Mouse (Mus musculus): ENCODE measurements around the gene Myl4. TPM values are rescaled to one million over a fixed set of nuclear protein-coding genes. Genes with fewer than 3 reads are reported as not detected.

The Myl4 gene
- total and polyA plus RNA-seq, 2 experiments from 2014 or later, result 4.0 to 4.6 TPM

- Histone ChIP-seq H3K9ac (replicated peaks; ENCODE audit: low read length, poor library complexity, severe bottlenecking) (no peak overlapping the region), H3K4me1 (ENCODE audit: insufficient read depth, low read length) (no peaks in the 10 kb centered on the region), H3K9me3 (ENCODE audit: low read length) (no peaks in the 10 kb centered on the region), H3K36me3 (ENCODE audit: insufficient read depth, low read length) (no peaks in the 10 kb centered on the region), H3K27me3 (ENCODE audit: insufficient read depth, low read length) (no peaks in the 10 kb centered on the region), H3K27ac (ENCODE audit: low read depth, low read length) (no peak overlapping the region), H3K4me2 (ENCODE audit: low read depth, low read length, poor library complexity, severe bottlenecking) (no peak overlapping the region), H3K4me3 (ENCODE audit: low read depth, low read length) (no peak overlapping the region)
- 46% methylated on average over 4 of the region's 4 CpGs for WGBS
- TF ChIP-seq CTCF (IDR thresholded peaks at IDR 0.05), result no peak
- ATAC-seq (ENCODE audit: low FRiP score), result no peak
- no peak for DNase-seq (ENCODE audit: low spot score)
These were observed 50.2 kb downstream of the Myl4 start for GRCm38 (mm10) chr11:104600675-104601074.

GRCm38 (mm10) chr11:104604192-104604591 lies 53.7 kb downstream of the Myl4 start:
- H3K27ac ChIP-seq (ENCODE audit: low read depth, low read length), result no peak overlapping the region
- peaks cover 6% of the 10 kb centered on the region; the same call in 1 of the 2 replicates for H3K4me1 ChIP-seq (ENCODE audit: insufficient read depth, low read length)
- 0 out of 2 replicates have a peak, but pooled peaks cover 4% of the 10 kb centered on the region for H3K27me3 ChIP-seq (ENCODE audit: insufficient read depth, low read length)
- no peak overlapping the region for H3K4me3 ChIP-seq (ENCODE audit: low read depth, low read length)
- no peaks in the 10 kb centered on the region for H3K9me3 ChIP-seq (ENCODE audit: low read length)
- H3K4me2 ChIP-seq (ENCODE audit: low read depth, low read length, poor library complexity, severe bottlenecking), result no peak overlapping the region
- DNase-seq (ENCODE audit: low spot score) (no peak), ATAC-seq (ENCODE audit: low FRiP score) (no peak)
- no peak for TF ChIP-seq CTCF (IDR thresholded peaks at IDR 0.05)
- no peak overlapping the region for H3K9ac ChIP-seq (replicated peaks; ENCODE audit: low read length, poor library complexity, severe bottlenecking)
- H3K36me3 ChIP-seq (ENCODE audit: insufficient read depth, low read length), result no peaks in the 10 kb centered on the region
- WGBS, result 47% methylated on average over 6 of the region's 6 CpGs

GRCm38 (mm10) chr11:104607491-104608245 lies 57.2 kb downstream of the Myl4 start, which contains the start of gene Itgb3:
Gene Itgb3 (plus strand): TSS chr11:104608000.
- ATAC-seq (ENCODE audit: low FRiP score), result peak; percentile 85
- WGBS, result under 1% methylated on average over 47 of the region's 51 CpGs
- Histone ChIP-seq H3K27me3 (ENCODE audit: insufficient read depth, low read length) (0 out of 2 replicates have a peak, but pooled peaks cover 4% of the 10 kb centered on the region), H3K4me2 (ENCODE audit: low read depth, low read length, poor library complexity, severe bottlenecking) (peak within 1 kb of the TSS; percentile 89), H3K9ac (replicated peaks; ENCODE audit: low read length, poor library complexity, severe bottlenecking) (peak within 1 kb of the TSS; percentile 61), H3K4me3 (ENCODE audit: low read depth, low read length) (peak within 1 kb of the TSS; percentile 57), H3K36me3 (ENCODE audit: insufficient read depth, low read length) (no peaks in the 10 kb centered on the region), H3K4me1 (ENCODE audit: insufficient read depth, low read length) (peaks cover 6% of the 10 kb centered on the region; the same call in 1 of the 2 replicates), H3K9me3 (ENCODE audit: low read length) (no peaks in the 10 kb centered on the region), H3K27ac (ENCODE audit: low read depth, low read length) (no peak within 1 kb of the TSS)
- peak; percentile 65 for TF ChIP-seq CTCF (IDR thresholded peaks at IDR 0.05)
- peak; percentile 70 for DNase-seq (ENCODE audit: low spot score)

- no peaks in the 10 kb centered on the region for H3K9me3 ChIP-seq (ENCODE audit: low read length)
- peak overlapping the region; percentile 89 for H3K4me2 ChIP-seq (ENCODE audit: low read depth, low read length, poor library complexity, severe bottlenecking)
- no peaks in the 10 kb centered on the region for H3K36me3 ChIP-seq (ENCODE audit: insufficient read depth, low read length)
- ATAC-seq (ENCODE audit: low FRiP score) (peak; percentile 52), DNase-seq (ENCODE audit: low spot score) (no peak)
- no peak overlapping the region for H3K27ac ChIP-seq (ENCODE audit: low read depth, low read length)
- WGBS, result 4% methylated on average over 22 of the region's 23 CpGs
- TF ChIP-seq CTCF (IDR thresholded peaks at IDR 0.05), result no peak
- H3K4me1 ChIP-seq (ENCODE audit: insufficient read depth, low read length), result peaks cover 6% of the 10 kb centered on the region; the same call in 1 of the 2 replicates
- H3K9ac ChIP-seq (replicated peaks; ENCODE audit: low read length, poor library complexity, severe bottlenecking), result peak overlapping the region; percentile 61
- 0 out of 2 replicates have a peak, but pooled peaks cover 4% of the 10 kb centered on the region for H3K27me3 ChIP-seq (ENCODE audit: insufficient read depth, low read length)
- peak overlapping the region; percentile 57 for H3K4me3 ChIP-seq (ENCODE audit: low read depth, low read length)
These were observed 57.9 kb downstream of the Myl4 start for GRCm38 (mm10) chr11:104608249-104608920.

GRCm38 (mm10) chr11:104609033-104609684 lies 58.7 kb downstream of the Myl4 start:
- 70% methylated on average over 6 of the region's 6 CpGs for WGBS
- no peak for TF ChIP-seq CTCF (IDR thresholded peaks at IDR 0.05)
- Histone ChIP-seq H3K27me3 (ENCODE audit: insufficient read depth, low read length) (0 out of 2 replicates have a peak, but pooled peaks cover 4% of the 10 kb centered on the region), H3K4me1 (ENCODE audit: insufficient read depth, low read length) (peaks cover 6% of the 10 kb centered on the region; the same call in 1 of the 2 replicates), H3K27ac (ENCODE audit: low read depth, low read length) (no peak overlapping the region), H3K36me3 (ENCODE audit: insufficient read depth, low read length) (no peaks in the 10 kb centered on the region), H3K9me3 (ENCODE audit: low read length) (no peaks in the 10 kb centered on the region), H3K9ac (replicated peaks; ENCODE audit: low read length, poor library complexity, severe bottlenecking) (no peak overlapping the region), H3K4me2 (ENCODE audit: low read depth, low read length, poor library complexity, severe bottlenecking) (no peak overlapping the region), H3K4me3 (ENCODE audit: low read depth, low read length) (no peak overlapping the region)
- DNase-seq (ENCODE audit: low spot score), result no peak
- no peak for ATAC-seq (ENCODE audit: low FRiP score)
